Mouse (Mus musculus): ENCODE results near the gene Adipor1. TPM values are rescaled to one million over a fixed set of nuclear protein-coding genes. Genes with fewer than 3 reads are reported as not detected.

Gene Adipor1
- 100 to 1,000 TPM; 114 to 116 TPM for total RNA-seq (2021)
- long read RNA-seq, experiment 1, transcript Adipor1-201 (8 exons, 3,123 nt), result major isoform, 238 of 479 reads
- long read RNA-seq, experiment 1, transcript Adipor1-202 (8 exons, 3,446 nt), result minor isoform, 77 of 479 reads
- long read RNA-seq, experiment 1, partial matches to known transcripts, result 28 of 479 reads
- long read RNA-seq, experiment 1, other reads (novel, unspliced or antisense), result 136 of 479 reads
- long read RNA-seq, experiment 2, transcript Adipor1-202 (8 exons, 3,446 nt), result minor isoform, 51 of 274 reads
- long read RNA-seq, experiment 2, transcript Adipor1-201 (8 exons, 3,123 nt), result major isoform, 187 of 274 reads
- long read RNA-seq, experiment 2, partial matches to known transcripts, result 9 of 274 reads
- long read RNA-seq, experiment 2, other reads (novel, unspliced or antisense), result 27 of 274 reads

GRCm38 (mm10) chr1:134415168-134415831 lies at the start of gene Adipor1:
Adipor1 (plus strand) TSS chr1:134415378.
- DNase-seq, result peak; percentile 99

DNA sequence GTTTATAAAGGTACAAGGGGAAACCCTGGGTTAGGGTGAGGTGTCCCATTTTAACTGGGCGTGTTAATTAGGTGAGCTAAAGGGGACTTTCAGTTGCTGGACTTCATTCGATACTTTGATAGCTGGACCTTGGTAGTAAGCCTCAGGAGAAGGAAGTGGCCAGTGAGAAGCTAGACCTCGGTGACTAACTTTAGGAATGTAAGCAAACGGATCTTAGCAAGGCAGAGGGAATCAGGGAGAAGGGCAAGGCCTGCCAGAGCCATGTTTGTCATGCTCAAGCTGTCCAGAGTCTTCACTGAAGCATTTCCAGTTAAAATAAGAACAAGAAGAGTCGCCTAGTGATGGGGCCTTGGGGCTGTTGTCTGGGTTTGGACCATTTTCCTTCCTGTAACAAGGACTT lies 49.7 kb upstream of the Adipor1 start:
- no peak for DNase-seq

- peak; percentile 82 for DNase-seq
Observed at GRCm38 (mm10) chr1:134368777-134369337, 46.3 kb upstream of the Adipor1 start.

GRCm38 (mm10) chr1:134374124-134374523 lies 41.1 kb upstream of the Adipor1 start:
- no peak for DNase-seq

- no peak for DNase-seq
Observed at GRCm38 (mm10) chr1:134381051-134381450, 34.1 kb upstream of the Adipor1 start.

GRCm38 (mm10) chr1:134381795-134382625 lies 33.2 kb upstream of the Adipor1 start:
- DNase-seq, result no peak

GRCm38 (mm10) chr1:134384581-134384980 lies 30.6 kb upstream of the Adipor1 start:
- DNase-seq, result no peak

- DNase-seq, result no peak
Observed at GRCm38 (mm10) chr1:134385176-134385575, 30.0 kb upstream of the Adipor1 start.

DNA sequence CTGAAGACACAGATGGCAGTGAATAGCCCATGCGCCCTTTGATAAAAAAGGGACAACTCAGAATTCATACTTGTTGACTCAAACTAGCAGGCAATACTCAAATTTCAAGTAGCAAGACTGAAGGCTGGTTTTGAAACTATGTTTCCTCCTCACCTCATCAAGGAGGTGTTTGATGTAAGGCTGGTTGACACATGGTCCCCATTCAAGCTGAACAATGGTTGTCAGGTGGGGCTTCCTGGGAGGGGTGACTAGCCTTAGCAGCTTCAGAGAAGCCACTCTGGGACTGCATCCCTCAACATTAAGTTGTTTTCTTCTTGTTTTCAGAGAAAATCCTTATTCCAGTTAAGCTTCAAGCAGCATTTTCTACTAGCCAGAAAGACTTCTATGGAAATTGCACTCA lies 29.5 kb upstream of the Adipor1 start, which contains the start of gene 4933406M09Rik:
4933406M09Rik (plus strand) TSS at position 275 of the 400 bp plus-strand sequence.
- DNase-seq, result no peak

DNA sequence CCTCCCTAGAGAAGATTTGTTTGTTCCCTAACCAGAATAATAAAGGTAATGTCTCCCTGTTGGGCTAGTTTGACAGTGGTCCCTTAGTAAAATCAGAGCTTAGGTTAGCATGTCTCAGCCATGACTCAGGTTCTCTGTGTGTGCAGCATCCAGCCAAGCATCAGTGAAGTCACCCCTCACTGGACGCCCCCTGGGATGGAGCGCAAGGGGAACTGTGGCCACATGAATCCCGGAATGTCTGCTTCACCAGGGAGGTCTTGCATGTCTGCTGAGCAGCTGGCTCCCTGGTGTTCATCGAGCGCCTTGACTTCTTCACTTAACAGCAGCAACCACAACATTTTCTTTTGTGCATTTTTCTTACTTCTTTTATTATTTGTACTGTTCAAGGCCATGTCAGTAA lies 21.4 kb upstream of the Adipor1 start:
- DNase-seq, result no peak

GRCm38 (mm10) chr1:134398210-134398609 lies 17.0 kb upstream of the Adipor1 start:
- DNase-seq, result no peak

GRCm38 (mm10) chr1:134399735-134400134 lies 15.4 kb upstream of the Adipor1 start:
- DNase-seq, result no peak

GRCm38 (mm10) chr1:134405509-134406413 lies 9.4 kb upstream of the Adipor1 start, which contains the start of gene Cyb5r1:
Cyb5r1 (plus strand) TSS chr1:134405559.
- peak; percentile 88 for DNase-seq

- DNase-seq, result no peak
Observed at GRCm38 (mm10) chr1:134406414-134406771, 8.8 kb upstream of the Adipor1 start.

- DNase-seq, result no peak
Observed at GRCm38 (mm10) chr1:134408080-134408479, 7.1 kb upstream of the Adipor1 start.

DNA sequence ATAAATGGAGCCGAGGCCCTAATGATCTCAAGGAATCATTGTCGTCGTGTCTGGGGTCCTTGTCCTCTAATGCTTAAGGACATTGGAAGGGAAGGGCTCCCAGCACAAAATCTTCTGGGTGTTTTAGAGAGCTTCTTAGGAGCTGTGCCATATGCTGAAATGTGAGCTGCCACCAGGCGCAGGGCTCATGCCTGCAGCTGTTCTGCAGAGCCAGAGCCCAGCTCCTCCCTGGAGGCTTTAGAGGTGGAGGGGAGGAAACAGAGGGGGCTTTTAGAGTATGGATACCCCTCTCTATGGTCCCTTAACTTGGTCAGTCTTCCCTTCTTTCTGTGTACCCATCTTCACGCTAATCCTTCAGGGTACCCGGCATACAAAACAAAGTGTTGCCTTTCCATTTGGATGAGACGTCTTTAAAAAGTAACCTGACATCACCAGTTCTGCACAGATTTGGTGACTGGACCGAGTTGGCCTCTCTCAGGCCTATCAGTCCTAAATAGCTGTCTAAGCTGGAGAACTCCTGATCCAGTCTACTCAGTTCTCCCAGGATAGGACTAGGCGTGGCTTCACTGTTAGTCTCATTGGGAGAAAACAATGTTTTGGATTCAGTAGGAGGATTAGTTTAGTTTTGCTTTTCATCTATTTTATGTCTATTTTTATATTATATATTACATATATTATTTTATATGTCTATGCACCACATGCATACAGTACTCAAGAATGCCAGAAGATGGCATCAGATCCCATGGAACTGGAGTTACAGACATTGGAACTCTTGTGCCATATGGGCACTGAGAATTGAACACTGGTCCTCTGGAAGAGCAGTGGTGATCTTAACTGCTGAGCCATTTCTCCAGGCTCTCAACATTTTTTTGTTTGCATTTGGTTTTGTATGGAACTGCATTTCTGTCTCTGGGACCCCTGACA lies 3.2 kb upstream of the Adipor1 start:
- DNase-seq, result no peak

- no peak for DNase-seq
Observed at GRCm38 (mm10) chr1:134414038-134414437, 1.1 kb upstream of the Adipor1 start.

DNA sequence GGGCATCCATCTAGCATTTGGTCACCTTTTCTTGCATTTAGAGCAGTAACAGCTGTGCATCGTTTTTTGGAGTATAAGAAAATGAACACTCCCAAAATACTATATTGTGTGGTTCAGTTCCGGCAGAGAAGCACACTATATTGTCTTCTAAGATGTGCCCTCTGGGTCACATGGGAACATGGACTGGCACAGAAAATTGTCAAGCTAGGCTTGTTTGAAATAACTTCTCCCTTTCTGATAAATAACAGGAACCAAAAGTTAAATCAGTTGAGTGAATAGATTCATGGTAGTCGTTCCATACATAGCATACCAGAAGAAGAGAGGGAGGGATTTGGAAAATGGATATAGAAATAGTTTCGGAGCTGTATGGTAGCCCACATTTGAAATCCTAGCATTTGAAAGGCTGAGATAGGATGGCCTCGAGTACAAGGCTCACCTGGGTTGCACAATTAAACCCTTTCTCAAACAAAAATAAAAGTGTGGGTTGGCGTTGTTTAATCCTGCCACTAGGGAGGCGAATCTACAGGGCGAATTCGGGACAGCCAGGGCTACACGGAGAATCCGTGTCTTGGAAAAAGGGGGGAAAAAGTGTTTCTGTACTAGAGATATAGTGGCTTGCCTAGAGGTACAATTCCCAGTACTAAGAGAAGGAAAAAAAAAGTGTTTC lies 544 bp upstream of the Adipor1 start:
- no peak for DNase-seq

- peak; percentile 26 for DNase-seq
Observed at GRCm38 (mm10) chr1:134418414-134418975, 3.3 kb downstream of the Adipor1 start.

Measured in adrenal gland, postnatal 10 days (tissue).